Mouse (Mus musculus): Measurements from ENCODE around the gene Fam53b.

DNA sequence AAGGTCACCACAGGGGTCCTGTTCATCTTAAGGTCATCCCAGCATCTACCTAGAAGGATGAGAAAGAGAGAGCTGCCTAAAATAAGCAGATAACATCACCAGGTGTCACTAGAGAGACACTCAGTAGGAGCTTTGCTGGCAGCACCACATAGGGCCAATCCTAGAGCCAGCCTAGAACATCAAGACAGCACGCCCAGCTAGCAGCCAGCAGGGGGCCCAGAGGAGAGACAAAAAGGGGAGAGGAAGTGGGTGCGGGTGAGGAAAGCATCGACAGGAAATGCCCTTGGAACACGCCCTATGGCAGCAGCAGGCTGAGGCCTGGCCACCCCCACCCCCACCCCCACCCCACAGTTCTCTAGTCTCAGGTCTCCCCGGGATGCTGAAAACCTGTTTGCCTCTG, 78.5 kb downstream of the Fam53b start:
- TF ChIP-seq POLR2A (IDR thresholded peaks at IDR 0.05; ENCODE audit: borderline replicate concordance, extremely low read depth, insufficient read depth, insufficient read length, poor library complexity, severe bottlenecking) (no peak), CTCF (IDR thresholded peaks at IDR 0.05; ENCODE audit: borderline replicate concordance, extremely low read depth, insufficient read depth, insufficient read length) (peak; percentile 13; the same call in 1 of the 2 replicates)

All from brain, embryonic 14.5 days (tissue).